Mouse (Mus musculus): ENCODE data around the gene Gm8251. TPM values are rescaled to one million over a fixed set of nuclear protein-coding genes. Genes with fewer than 3 reads are reported as not detected.
"Not testable (repeated sequence)": the region's sequence is repeated elsewhere in the genome, so short reads cannot be mapped to it uniquely, and the experiment has no call there.

The Gm8251 gene
- 0.04 and 0.08 TPM in 2 replicates for polyA plus RNA-seq (2014; fragmentation: Nextera tagmentation; extraction: Ambion mirVana)

DNA sequence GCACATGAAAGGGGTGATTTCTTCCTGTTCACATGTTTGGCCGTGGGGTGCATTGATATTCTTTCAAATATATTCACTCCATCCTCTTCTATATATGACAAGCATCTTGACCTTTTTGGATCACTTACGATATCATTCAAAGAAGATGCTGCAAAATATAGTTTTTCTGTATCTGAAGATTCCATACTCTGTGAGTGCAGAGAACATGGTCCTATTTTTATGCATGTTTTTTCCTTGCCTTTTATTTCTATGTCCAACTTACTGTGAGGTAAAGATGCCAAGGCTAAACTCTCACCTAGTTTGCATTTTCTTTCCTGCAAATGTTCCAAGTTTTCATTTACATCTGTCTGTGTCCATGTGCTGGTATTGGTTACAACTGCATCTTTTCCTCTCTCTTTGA is at the start of gene Gm8251:
TSS of gene Gm8251 (minus strand) at position 101 of the 400 bp plus-strand sequence.
- no peak for DNase-seq (ENCODE audit: low spot score)
- no peak within 1 kb of the TSS for H3K4me3 ChIP-seq (ENCODE audit: low read depth, low read length)
- ATAC-seq = no peak
- no peaks in the 10 kb centered on the region for H3K9me3 ChIP-seq (replicated peaks; ENCODE audit: control insufficient read depth, low read length)
- no peak within 1 kb of the TSS for H3K27ac ChIP-seq (ENCODE audit: low read depth, low read length)
- no peak within 1 kb of the TSS for H3K4me2 ChIP-seq (ENCODE audit: low read length)
- no peaks in the 10 kb centered on the region for H3K4me1 ChIP-seq (ENCODE audit: control insufficient read depth, insufficient read depth, low read length)
- WGBS = 94% methylated on average over 2 of the region's 2 CpGs
- H3K27me3 ChIP-seq (replicated peaks; ENCODE audit: control insufficient read depth, insufficient read depth, low read length) = no peaks in the 10 kb centered on the region
- no peaks in the 10 kb centered on the region for H3K36me3 ChIP-seq (ENCODE audit: control insufficient read depth, insufficient read depth, low read length)
- H3K9ac ChIP-seq (ENCODE audit: low read length) = no peak within 1 kb of the TSS

DNA sequence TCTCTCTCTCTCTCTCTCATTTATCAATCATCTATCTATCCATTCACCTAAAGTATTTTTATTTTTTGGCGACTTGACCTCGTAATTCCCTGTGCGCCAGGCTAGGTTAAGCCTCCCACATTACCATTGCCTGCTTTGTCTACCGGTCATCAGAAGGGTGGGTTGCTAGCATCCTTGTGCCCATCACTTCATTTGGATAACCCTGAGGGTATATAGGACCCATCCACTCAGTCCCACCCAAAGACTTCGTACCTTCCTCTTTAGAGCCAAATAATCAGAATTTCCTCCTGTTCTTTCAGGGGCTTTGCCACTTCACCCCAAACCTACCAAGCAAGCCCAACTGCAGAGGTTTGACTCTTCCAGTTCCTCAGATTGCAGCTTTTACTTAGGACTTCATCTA is 41.2 kb upstream of the Gm8251 start:
- Histone ChIP-seq H3K9ac (ENCODE audit: low read length) (peak overlapping the region; percentile 22; the same call in 1 of the 2 replicates), H3K9me3 (replicated peaks; ENCODE audit: control insufficient read depth, low read length) (no peaks in the 10 kb centered on the region), H3K4me2 (ENCODE audit: low read length) (peak overlapping the region; percentile 62), H3K36me3 (ENCODE audit: control insufficient read depth, insufficient read depth, low read length) (peaks cover 16% of the 10 kb centered on the region), H3K27ac (ENCODE audit: low read depth, low read length) (no peak overlapping the region), H3K27me3 (replicated peaks; ENCODE audit: control insufficient read depth, insufficient read depth, low read length) (no peaks in the 10 kb centered on the region), H3K4me1 (ENCODE audit: control insufficient read depth, insufficient read depth, low read length) (no peaks in the 10 kb centered on the region), H3K4me3 (ENCODE audit: low read depth, low read length) (peak overlapping the region; percentile 76)
- ATAC-seq (no peak), DNase-seq (ENCODE audit: low spot score) (peak; percentile 7)
- WGBS = 13% methylated on average over 5 of the region's 5 CpGs

DNA sequence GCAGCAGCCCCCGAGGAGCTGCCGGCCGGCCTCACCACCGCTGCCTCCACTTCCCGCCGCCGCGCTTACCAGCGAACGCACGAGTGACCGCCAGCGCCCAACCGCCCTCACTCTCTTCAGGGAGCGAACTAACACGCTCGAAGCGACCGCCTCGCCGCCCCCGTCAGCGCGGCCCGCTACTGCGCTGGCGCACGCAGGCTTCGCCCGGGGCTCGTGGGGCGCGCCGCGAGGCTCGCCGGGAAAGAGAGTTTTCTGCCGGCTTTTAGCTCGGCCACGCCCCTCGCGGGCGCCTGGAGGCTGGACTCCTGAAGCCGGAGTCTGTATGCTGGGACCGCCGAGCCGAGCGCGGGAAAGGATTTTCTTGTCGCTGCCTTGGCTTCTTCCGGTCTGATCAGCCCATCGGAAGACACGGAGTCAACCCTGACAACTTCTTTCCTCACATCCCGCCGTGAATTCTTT is 40.6 kb upstream of the Gm8251 start, which contains the start of gene Tex30:
TSS of gene Tex30 (minus strand) at position 183 of the 459 bp plus-strand sequence.
- under 1% methylated on average over 55 of the region's 55 CpGs for WGBS

DNA sequence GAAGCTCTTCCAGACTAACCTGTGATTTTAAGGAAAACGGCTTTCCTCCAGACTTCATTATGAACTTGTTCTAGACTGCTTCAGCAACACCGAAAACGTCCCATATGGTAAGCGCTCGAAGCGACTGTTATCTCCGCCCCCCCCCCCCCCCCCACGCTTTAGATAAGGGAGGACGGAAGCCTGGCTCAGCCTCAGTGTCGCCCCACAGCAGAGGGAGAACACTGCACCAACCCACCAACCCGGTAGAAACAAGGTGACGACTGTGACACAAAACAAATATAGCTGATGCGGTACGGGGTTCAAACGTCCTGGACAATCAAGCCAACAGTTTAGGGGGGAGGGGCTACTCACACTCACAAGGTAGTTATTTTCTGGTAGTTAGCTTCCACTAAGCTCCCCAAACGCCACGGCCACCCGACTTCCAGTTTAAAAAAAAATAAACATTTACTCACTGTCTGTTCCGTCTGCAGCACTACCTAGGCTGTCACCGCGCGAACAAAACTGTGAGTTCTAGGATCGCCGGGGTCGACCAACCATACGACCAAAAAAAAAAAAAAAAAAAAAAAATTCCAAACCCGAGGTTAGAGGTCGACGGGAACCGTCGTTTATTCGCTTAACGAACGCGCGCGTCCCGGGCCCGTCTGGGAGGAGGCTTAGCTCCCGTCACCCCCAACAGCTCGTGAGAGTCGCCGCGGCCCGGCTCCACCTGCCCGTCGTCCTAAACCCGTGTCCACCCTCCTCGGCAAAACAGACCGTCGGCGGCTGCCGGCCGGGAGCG is 39.9 kb upstream of the Gm8251 start:
- Histone ChIP-seq H3K4me2 (ENCODE audit: low read length) (peak overlapping the region; percentile 62), H3K36me3 (ENCODE audit: control insufficient read depth, insufficient read depth, low read length) (peaks cover 16% of the 10 kb centered on the region), H3K9ac (ENCODE audit: low read length) (peak overlapping the region; percentile 71), H3K27ac (ENCODE audit: low read depth, low read length) (peak overlapping the region; percentile 79), H3K4me3 (ENCODE audit: low read depth, low read length) (peak overlapping the region; percentile 76), H3K27me3 (replicated peaks; ENCODE audit: control insufficient read depth, insufficient read depth, low read length) (no peaks in the 10 kb centered on the region), H3K9me3 (replicated peaks; ENCODE audit: control insufficient read depth, low read length) (no peaks in the 10 kb centered on the region), H3K4me1 (ENCODE audit: control insufficient read depth, insufficient read depth, low read length) (no peaks in the 10 kb centered on the region)
- DNase-seq (ENCODE audit: low spot score) = peak; percentile 60
- under 1% methylated on average over 55 of the region's 55 CpGs for WGBS
- peak; percentile 77 for ATAC-seq

More for the DNA sequence above, 40.6 kb upstream of the Gm8251 start, which contains the start of gene Tex30:
- peak within 1 kb of the TSS; percentile 79 for H3K27ac ChIP-seq (ENCODE audit: low read depth, low read length)
- H3K27me3 ChIP-seq (replicated peaks; ENCODE audit: control insufficient read depth, insufficient read depth, low read length) = no peaks in the 10 kb centered on the region
- peaks cover 13% of the 10 kb centered on the region for H3K36me3 ChIP-seq (ENCODE audit: control insufficient read depth, insufficient read depth, low read length)
- H3K4me1 ChIP-seq (ENCODE audit: control insufficient read depth, insufficient read depth, low read length) = no peaks in the 10 kb centered on the region
- no peaks in the 10 kb centered on the region for H3K9me3 ChIP-seq (replicated peaks; ENCODE audit: control insufficient read depth, low read length)
- peak within 1 kb of the TSS; percentile 76 for H3K4me3 ChIP-seq (ENCODE audit: low read depth, low read length)
- peak within 1 kb of the TSS; percentile 62 for H3K4me2 ChIP-seq (ENCODE audit: low read length)
- peak; percentile 99 for DNase-seq (ENCODE audit: low spot score)
- peak within 1 kb of the TSS; percentile 71 for H3K9ac ChIP-seq (ENCODE audit: low read length)
- peak; percentile 98 for ATAC-seq

DNA sequence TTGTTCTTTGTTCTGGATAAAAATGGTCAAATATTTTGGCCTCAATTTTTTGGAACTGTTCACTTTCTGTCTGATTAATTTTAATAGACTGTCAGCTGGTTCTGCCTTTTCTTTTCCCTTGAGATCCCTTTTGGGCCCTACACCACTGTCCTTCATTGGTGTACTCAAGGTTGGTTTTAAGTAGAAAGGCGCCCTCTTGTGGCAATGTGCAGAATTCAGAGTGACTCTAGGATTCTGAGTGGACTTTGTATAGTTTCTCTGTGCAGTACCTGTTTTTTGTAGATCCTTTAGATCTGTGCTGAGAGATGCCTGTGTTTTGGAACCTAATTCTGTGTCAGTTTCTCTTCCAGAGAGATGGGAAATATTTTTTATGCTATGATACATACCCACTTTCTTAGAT is 2.9 kb upstream of the Gm8251 start:
- Histone ChIP-seq H3K27ac (ENCODE audit: low read depth, low read length) (no peak overlapping the region), H3K9me3 (replicated peaks; ENCODE audit: control insufficient read depth, low read length) (no peaks in the 10 kb centered on the region), H3K9ac (ENCODE audit: low read length) (no peak overlapping the region), H3K4me2 (ENCODE audit: low read length) (no peak overlapping the region), H3K4me1 (ENCODE audit: control insufficient read depth, insufficient read depth, low read length) (no peaks in the 10 kb centered on the region), H3K4me3 (ENCODE audit: low read depth, low read length) (no peak overlapping the region), H3K27me3 (replicated peaks; ENCODE audit: control insufficient read depth, insufficient read depth, low read length) (no peaks in the 10 kb centered on the region), H3K36me3 (ENCODE audit: control insufficient read depth, insufficient read depth, low read length) (no peaks in the 10 kb centered on the region)
- ATAC-seq (no peak), DNase-seq (ENCODE audit: low spot score) (peak; percentile 50)
- 0% methylated on average over 1 of the region's 1 CpGs for WGBS

DNA sequence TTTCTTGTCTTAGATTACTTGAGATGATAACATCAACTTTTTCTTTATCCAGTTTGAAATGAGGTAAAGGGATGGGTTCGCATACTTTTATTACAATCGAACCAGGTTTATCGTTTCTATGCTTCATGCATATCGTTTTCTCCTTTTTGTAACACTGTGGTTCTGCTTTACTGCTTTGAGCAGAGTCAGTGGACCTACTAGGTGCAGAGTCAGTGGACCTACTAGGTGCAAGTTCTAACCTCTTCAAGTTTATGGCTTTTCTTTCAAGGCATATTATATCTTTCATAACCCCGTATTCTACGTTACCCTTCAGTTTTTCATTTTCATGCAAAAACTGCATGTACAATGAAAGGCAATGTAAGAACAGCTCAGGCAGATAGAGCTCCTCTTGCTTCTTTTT is 1.7 kb upstream of the Gm8251 start:
- no peak overlapping the region for H3K9ac ChIP-seq (ENCODE audit: low read length)
- DNase-seq (ENCODE audit: low spot score) = no peak
- H3K36me3 ChIP-seq (ENCODE audit: control insufficient read depth, insufficient read depth, low read length) = no peaks in the 10 kb centered on the region
- ATAC-seq = no peak
- H3K27ac ChIP-seq (ENCODE audit: low read depth, low read length) = no peak overlapping the region
- WGBS = 95% methylated on average over 6 of the region's 6 CpGs
- no peaks in the 10 kb centered on the region for H3K27me3 ChIP-seq (replicated peaks; ENCODE audit: control insufficient read depth, insufficient read depth, low read length)
- H3K9me3 ChIP-seq (replicated peaks; ENCODE audit: control insufficient read depth, low read length) = no peaks in the 10 kb centered on the region
- no peak overlapping the region for H3K4me3 ChIP-seq (ENCODE audit: low read depth, low read length)
- H3K4me2 ChIP-seq (ENCODE audit: low read length) = no peak overlapping the region
- H3K4me1 ChIP-seq (ENCODE audit: control insufficient read depth, insufficient read depth, low read length) = no peaks in the 10 kb centered on the region

DNA sequence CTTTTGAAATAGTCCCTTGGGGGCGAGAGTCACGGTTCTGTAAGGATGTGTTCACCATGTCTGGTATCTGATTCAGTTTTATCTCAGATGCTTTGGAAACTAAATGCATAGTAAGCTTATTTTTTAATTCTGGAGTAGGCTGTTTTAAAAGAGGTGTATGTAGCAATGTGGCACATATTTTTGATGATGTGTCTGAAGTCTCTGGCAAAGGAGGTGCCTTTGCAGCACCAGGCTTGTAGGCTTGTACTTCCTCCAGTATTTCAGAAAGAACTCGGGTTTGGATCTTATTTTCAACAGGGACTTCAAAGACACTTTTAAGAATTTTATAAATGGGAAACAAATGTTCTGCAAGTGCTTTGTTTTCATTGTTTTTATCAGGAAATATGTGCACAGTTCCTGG is 3.9 kb downstream of the Gm8251 start:
- no peaks in the 10 kb centered on the region for H3K27me3 ChIP-seq (replicated peaks; ENCODE audit: control insufficient read depth, insufficient read depth, low read length)
- 88% methylated on average over 3 of the region's 3 CpGs for WGBS
- no peaks in the 10 kb centered on the region for H3K4me1 ChIP-seq (ENCODE audit: control insufficient read depth, insufficient read depth, low read length)
- no peak overlapping the region for H3K4me3 ChIP-seq (ENCODE audit: low read depth, low read length)
- DNase-seq (ENCODE audit: low spot score) = no peak
- no peaks in the 10 kb centered on the region for H3K36me3 ChIP-seq (ENCODE audit: control insufficient read depth, insufficient read depth, low read length)
- H3K27ac ChIP-seq (ENCODE audit: low read depth, low read length) = no peak overlapping the region
- H3K9ac ChIP-seq (ENCODE audit: low read length) = no peak overlapping the region
- H3K9me3 ChIP-seq (replicated peaks; ENCODE audit: control insufficient read depth, low read length) = no peaks in the 10 kb centered on the region
- no peak for ATAC-seq
- no peak overlapping the region for H3K4me2 ChIP-seq (ENCODE audit: low read length)

DNA sequence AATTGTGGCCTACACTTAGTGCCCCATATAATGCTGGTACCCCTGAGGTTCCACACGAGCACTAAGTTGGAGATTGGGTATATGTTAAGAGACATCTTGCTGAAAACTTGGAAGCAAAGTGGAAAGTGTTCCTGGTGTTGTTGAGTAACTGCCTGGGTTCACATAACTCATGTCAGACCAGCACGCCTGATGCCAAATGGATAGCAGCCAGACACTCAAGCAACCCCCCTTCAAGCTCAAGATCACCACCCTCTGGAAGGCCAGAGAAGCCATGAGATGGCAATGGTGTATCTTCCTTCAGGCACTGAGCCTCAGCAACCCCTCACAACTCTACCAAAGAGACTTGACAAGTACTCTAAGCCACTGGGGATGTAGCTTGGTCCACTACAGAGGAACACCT is 15.2 kb downstream of the Gm8251 start:
- DNase-seq (ENCODE audit: low spot score) (no peak), ATAC-seq (no peak)
- WGBS = 71% methylated on average over 2 of the region's 2 CpGs
- Histone ChIP-seq H3K27me3 (replicated peaks; ENCODE audit: control insufficient read depth, insufficient read depth, low read length) (no peaks in the 10 kb centered on the region), H3K9me3 (replicated peaks; ENCODE audit: control insufficient read depth, low read length) (no peaks in the 10 kb centered on the region), H3K4me2 (ENCODE audit: low read length) (no peak overlapping the region), H3K4me1 (ENCODE audit: control insufficient read depth, insufficient read depth, low read length) (0 out of 2 replicates have a peak, but pooled peaks cover 2% of the 10 kb centered on the region), H3K4me3 (ENCODE audit: low read depth, low read length) (no peak overlapping the region), H3K27ac (ENCODE audit: low read depth, low read length) (no peak overlapping the region), H3K9ac (ENCODE audit: low read length) (no peak overlapping the region), H3K36me3 (ENCODE audit: control insufficient read depth, insufficient read depth, low read length) (no peaks in the 10 kb centered on the region)

DNA sequence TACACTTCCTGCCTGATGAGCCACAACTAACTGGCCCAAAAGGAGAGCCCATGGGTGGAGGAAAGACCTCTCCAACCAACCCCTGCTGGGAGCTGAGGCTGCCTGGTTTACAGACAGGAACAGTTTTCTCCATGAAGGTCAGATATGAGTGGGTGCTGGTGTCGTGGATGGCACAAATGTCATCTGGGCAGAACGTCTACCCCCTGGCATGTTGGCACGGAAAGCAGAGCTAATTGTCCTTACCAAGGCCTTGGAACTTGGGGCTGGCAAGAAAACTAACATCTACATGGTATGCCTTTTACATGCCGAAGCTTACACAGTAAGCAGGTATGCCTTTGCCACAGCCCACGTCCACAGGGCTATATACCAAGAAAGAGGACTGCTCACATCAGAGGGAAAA is 16.0 kb downstream of the Gm8251 start:
- WGBS = 91% methylated on average over 5 of the region's 5 CpGs
- not testable (repeated sequence) for H3K9ac ChIP-seq (ENCODE audit: low read length); H3K27ac ChIP-seq (ENCODE audit: low read depth, low read length); H3K36me3 ChIP-seq (ENCODE audit: control insufficient read depth, insufficient read depth, low read length); H3K27me3 ChIP-seq (replicated peaks; ENCODE audit: control insufficient read depth, insufficient read depth, low read length); H3K9me3 ChIP-seq (replicated peaks; ENCODE audit: control insufficient read depth, low read length); ATAC-seq; DNase-seq (ENCODE audit: low spot score); H3K4me3 ChIP-seq (ENCODE audit: low read depth, low read length); H3K4me2 ChIP-seq (ENCODE audit: low read length); H3K4me1 ChIP-seq (ENCODE audit: control insufficient read depth, insufficient read depth, low read length)
